ENCODE assay signal across 7 mouse cellular contexts in genomic region chr9:106892552-106892875, GRCm38 (mm10). TPM values are rescaled to one million over a fixed set of nuclear protein-coding genes. Genes with fewer than 3 reads are reported as not detected.
DNase-seq lines count a peak whose midpoint lies in the region; ATAC-seq lines count a peak whose summit lies in the region.

No protein-coding gene starts in this region.

- H3K27ac ChIP-seq in lung, embryonic 16.5 days (ENCODE audit: low read length), result peak overlapping the region; percentile 97
- H3K27ac ChIP-seq in forebrain, embryonic 10.5 days, result peak overlapping the region; percentile 95
- H3K27ac ChIP-seq in limb, embryonic 12.5 days, result peak overlapping the region; percentile 91
- H3K27ac ChIP-seq in stomach, embryonic 14.5 days (ENCODE audit: low read length), result peak overlapping the region; percentile 84

- no peak; the same call in 1 of the 2 replicates for ATAC-seq in lung, embryonic 16.5 days (ENCODE audit: low read depth)
- ATAC-seq in limb, embryonic 12.5 days (ENCODE audit: insufficient number of reproducible peaks, insufficient read depth, low FRiP score, low TSS enrichment, low read depth), result no peak
- ATAC-seq in stomach, embryonic 14.5 days (ENCODE audit: insufficient number of reproducible peaks, insufficient read depth, low FRiP score, low read depth), result no peak

- 0% methylated on average over 9 of the region's 9 CpGs for whole genome bisulfite sequencing in lung, embryonic 16.5 days
- WGBS in forebrain, embryonic 10.5 days, result under 1% methylated on average over 9 of the region's 9 CpGs
- 1% methylated on average over 9 of the region's 9 CpGs for WGBS in limb, embryonic 12.5 days
- under 1% methylated on average over 9 of the region's 9 CpGs for WGBS in stomach, embryonic 14.5 days

- no peak for DNase-seq in lung, adult 18-20 months
- DNase-seq in forebrain, embryonic 10.5 days (ENCODE audit: extremely low spot score, low spot score), result no peak
- DNase-seq in cerebellum, adult 9-11 months, result no peak
- DNase-seq in left cerebral cortex, adult 11 months (ENCODE audit: low spot score), result no peak

- peak overlapping the region; percentile 86 for H3K9ac ChIP-seq in lung, embryonic 16.5 days (ENCODE audit: low read length)
- peak overlapping the region; percentile 75 for H3K9ac ChIP-seq in limb, embryonic 12.5 days (replicated peaks)
- peak overlapping the region; percentile 58 for H3K9ac ChIP-seq in stomach, embryonic 14.5 days (replicated peaks; ENCODE audit: low read depth, low read length)

- peaks cover 27% of the 10 kb centered on the region for H3K36me3 ChIP-seq in lung, embryonic 16.5 days (ENCODE audit: control insufficient read depth, insufficient read depth, low read length)
- peaks cover 45% of the 10 kb centered on the region for H3K36me3 ChIP-seq in forebrain, embryonic 10.5 days (replicated peaks)
- peaks cover 33% of the 10 kb centered on the region for H3K36me3 ChIP-seq in limb, embryonic 12.5 days
- H3K36me3 ChIP-seq in stomach, embryonic 14.5 days (ENCODE audit: control insufficient read depth, insufficient read depth, low read length), result peaks cover 22% of the 10 kb centered on the region

- peak overlapping the region; percentile 84 for H3K4me3 ChIP-seq in lung, embryonic 16.5 days (ENCODE audit: low read length)
- H3K4me3 ChIP-seq in forebrain, embryonic 10.5 days, result peak overlapping the region; percentile 86
- H3K4me3 ChIP-seq in limb, embryonic 12.5 days (replicated peaks), result peak overlapping the region; percentile 93
- H3K4me3 ChIP-seq in stomach, embryonic 14.5 days (ENCODE audit: low read depth, low read length), result peak overlapping the region; percentile 88

- peaks cover 29% of the 10 kb centered on the region for H3K4me1 ChIP-seq in lung, embryonic 16.5 days (replicated peaks; ENCODE audit: control insufficient read depth, insufficient read depth, low read length)
- H3K4me1 ChIP-seq in forebrain, embryonic 10.5 days, result peaks cover 50% of the 10 kb centered on the region
- H3K4me1 ChIP-seq in limb, embryonic 12.5 days (replicated peaks), result peaks cover 32% of the 10 kb centered on the region
- peaks cover 11% of the 10 kb centered on the region for H3K4me1 ChIP-seq in stomach, embryonic 14.5 days (ENCODE audit: control insufficient read depth, insufficient read depth, low read length)

- H3K27me3 ChIP-seq in lung, embryonic 16.5 days (ENCODE audit: control insufficient read depth, insufficient read depth, low read depth, low read length), result no peaks in the 10 kb centered on the region
- H3K27me3 ChIP-seq in forebrain, embryonic 10.5 days (ENCODE audit: poor library complexity, severe bottlenecking), result no peaks in the 10 kb centered on the region
- H3K27me3 ChIP-seq in limb, embryonic 12.5 days, result no peaks in the 10 kb centered on the region
- H3K27me3 ChIP-seq in stomach, embryonic 14.5 days (ENCODE audit: control insufficient read depth, insufficient read depth, low read length), result no peaks in the 10 kb centered on the region

- peak overlapping the region; percentile 90 for H3K4me2 ChIP-seq in lung, embryonic 16.5 days (ENCODE audit: low read depth, low read length)
- peak overlapping the region; percentile 78 for H3K4me2 ChIP-seq in limb, embryonic 12.5 days
- H3K4me2 ChIP-seq in stomach, embryonic 14.5 days (replicated peaks; ENCODE audit: low read depth, low read length), result peak overlapping the region; percentile 77

- no peaks in the 10 kb centered on the region for H3K9me3 ChIP-seq in lung, embryonic 16.5 days (ENCODE audit: control insufficient read depth, low read length)
- no peaks in the 10 kb centered on the region for H3K9me3 ChIP-seq in forebrain, embryonic 10.5 days
- no peaks in the 10 kb centered on the region for H3K9me3 ChIP-seq in limb, embryonic 12.5 days
- no peaks in the 10 kb centered on the region for H3K9me3 ChIP-seq in stomach, embryonic 14.5 days (ENCODE audit: control insufficient read depth, low read depth, low read length)

RNA-seq across cellular contexts. Expression of gene Manf, which starts 0.7 kb away (rescaled TPM):
- 286 and 294 TPM in 2 replicates for polyA plus RNA-seq in lung, embryonic 16.5 days (2015; fragmentation: Nextera tagmentation; extraction: Ambion mirVana)
- 249 and 277 TPM in 2 replicates for polyA plus RNA-seq in forebrain, embryonic 10.5 days (2016; fragmentation: Nextera tagmentation; extraction: Ambion mirVana)
- polyA plus RNA-seq in limb, embryonic 12.5 days (2016; fragmentation: Nextera tagmentation; extraction: Ambion mirVana), result 229 and 233 TPM in 2 replicates
- 185 and 220 TPM in 2 replicates for polyA plus RNA-seq in stomach, embryonic 14.5 days (2014; fragmentation: Nextera tagmentation; extraction: Ambion mirVana)

RNA-seq across cellular contexts. Expression of gene Rbm15b, which starts 5.3 kb away (rescaled TPM):
- polyA plus RNA-seq in lung, embryonic 16.5 days (2015; fragmentation: Nextera tagmentation; extraction: Ambion mirVana), result 5.1 and 5.2 TPM in 2 replicates
- 12.3 and 12.9 TPM in 2 replicates for polyA plus RNA-seq in forebrain, embryonic 10.5 days (2016; fragmentation: Nextera tagmentation; extraction: Ambion mirVana)
- polyA plus RNA-seq in limb, embryonic 12.5 days (2016; fragmentation: Nextera tagmentation; extraction: Ambion mirVana), result 25.9 TPM in 2 replicates
- polyA plus RNA-seq in stomach, embryonic 14.5 days (2014; fragmentation: Nextera tagmentation; extraction: Ambion mirVana), result 15.0 and 17.0 TPM in 2 replicates
